Mouse (Mus musculus): ENCODE results near the gene Espn. TPM values are rescaled to one million over a fixed set of nuclear protein-coding genes. Genes with fewer than 3 reads are reported as not detected.

The Espn gene
- polyA plus RNA-seq, 1 experiment = 87.1 TPM

DNA sequence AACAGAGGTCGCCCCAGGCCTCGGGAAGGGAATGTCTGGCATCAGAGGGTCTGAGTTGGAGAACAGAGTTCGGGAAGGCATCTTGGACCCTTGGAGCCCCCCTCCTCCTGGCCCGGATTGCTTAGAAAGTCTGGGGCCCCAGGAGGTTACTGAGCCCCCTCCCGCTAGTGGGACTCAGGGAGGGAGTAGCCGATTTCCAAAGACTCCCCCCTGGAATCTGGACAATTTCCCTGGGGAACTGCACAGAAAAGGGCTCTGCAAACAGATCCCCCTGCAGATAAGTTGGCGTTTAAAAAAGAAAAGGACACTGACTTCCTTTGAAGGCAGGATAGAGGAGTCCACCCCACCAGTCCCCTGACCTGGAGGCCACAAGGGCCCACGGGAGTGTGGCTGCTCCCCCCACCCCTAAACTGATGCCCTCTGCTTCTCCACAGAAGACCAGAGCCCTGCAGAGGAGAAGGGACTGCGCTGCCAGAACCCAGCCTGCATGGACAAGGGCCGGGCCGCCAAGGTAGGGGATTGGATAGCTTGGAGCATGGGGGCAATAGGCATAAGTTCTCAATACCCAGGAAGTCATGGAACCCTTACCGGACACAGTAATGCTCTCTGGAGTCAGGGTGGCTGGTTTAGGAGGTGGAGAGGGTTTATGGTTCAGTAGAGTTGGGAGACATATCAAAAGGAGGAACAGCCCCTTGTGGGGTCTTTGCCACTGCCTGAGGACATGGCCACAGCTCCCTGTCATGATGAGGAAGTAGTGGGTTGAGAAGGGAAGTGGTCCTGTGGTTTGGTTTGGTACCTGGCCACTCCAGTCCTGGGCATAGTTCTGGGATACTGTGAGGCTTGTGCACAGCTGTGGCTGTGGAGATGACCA, 64.7 kb downstream of the Espn start:
- Histone ChIP-seq H3K4me3 (ENCODE audit: control insufficient read depth, low read depth, low read length) (peak overlapping the region; percentile 86), H3K27me3 (ENCODE audit: control insufficient read depth, insufficient read depth, low read length) (no peaks in the 10 kb centered on the region), H3K36me3 (ENCODE audit: control insufficient read depth, insufficient read depth, low read length) (no peaks in the 10 kb centered on the region), H3K27ac (ENCODE audit: control insufficient read depth, insufficient read depth, low read depth, low read length) (peak overlapping the region; percentile 56), H3K4me1 (ENCODE audit: control insufficient read depth, insufficient read depth, low read length) (peaks cover 32% of the 10 kb centered on the region)
- no peak for TF ChIP-seq CTCF (IDR thresholded peaks at IDR 0.05; ENCODE audit: control insufficient read depth, insufficient read depth, insufficient replicate concordance, low read depth, low read length)
- no peak for TF ChIP-seq POLR2A (IDR thresholded peaks at IDR 0.05; ENCODE audit: control insufficient read depth, low read depth, low read length)

DNA sequence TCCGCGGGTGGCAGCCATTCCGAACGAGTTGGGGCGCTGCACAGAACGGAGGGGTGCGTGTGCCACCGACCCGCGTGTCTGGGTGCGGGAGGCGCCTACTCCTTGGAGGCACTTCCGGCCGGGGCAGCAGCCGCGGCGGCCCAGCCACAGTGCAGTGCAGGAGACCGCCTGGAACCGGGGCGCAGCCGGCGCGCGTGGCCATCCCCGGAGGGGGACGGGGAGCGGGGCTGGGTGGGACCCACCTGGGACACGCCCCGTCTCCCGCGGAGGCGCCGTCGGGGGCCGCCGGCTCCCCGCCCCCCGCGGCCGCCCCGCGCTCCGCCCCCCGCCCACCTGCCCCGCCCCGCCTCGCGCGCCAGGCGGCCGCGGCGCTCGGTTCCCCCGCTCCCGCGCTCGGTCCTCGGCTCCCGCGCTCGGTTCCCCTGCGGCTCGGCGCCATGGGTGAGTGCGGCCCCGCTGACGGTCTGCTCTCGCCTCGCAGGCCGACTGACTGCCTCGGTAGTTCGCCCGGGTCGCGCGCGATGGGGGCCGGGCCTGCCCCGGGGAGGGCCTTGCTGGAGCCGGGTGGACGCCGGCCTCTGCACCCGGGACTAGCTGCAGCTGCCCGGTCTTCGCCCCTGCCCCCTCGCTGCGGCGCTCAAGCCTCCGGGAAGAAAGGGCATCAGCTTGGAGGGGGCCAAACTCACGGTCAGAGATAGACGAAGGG, 65.5 kb downstream of the Espn start:
- H3K27me3 ChIP-seq (ENCODE audit: control insufficient read depth, insufficient read depth, low read length) = no peaks in the 10 kb centered on the region
- no peaks in the 10 kb centered on the region for H3K36me3 ChIP-seq (ENCODE audit: control insufficient read depth, insufficient read depth, low read length)
- peak overlapping the region; percentile 56 for H3K27ac ChIP-seq (ENCODE audit: control insufficient read depth, insufficient read depth, low read depth, low read length)
- peaks cover 31% of the 10 kb centered on the region for H3K4me1 ChIP-seq (ENCODE audit: control insufficient read depth, insufficient read depth, low read length)
- H3K4me3 ChIP-seq (ENCODE audit: control insufficient read depth, low read depth, low read length) = peak overlapping the region; percentile 86
- TF ChIP-seq POLR2A (IDR thresholded peaks at IDR 0.05; ENCODE audit: control insufficient read depth, low read depth, low read length) (peak; percentile 44; the same call in 1 of the 2 replicates), CTCF (IDR thresholded peaks at IDR 0.05; ENCODE audit: control insufficient read depth, insufficient read depth, insufficient replicate concordance, low read depth, low read length) (no peak)

DNA sequence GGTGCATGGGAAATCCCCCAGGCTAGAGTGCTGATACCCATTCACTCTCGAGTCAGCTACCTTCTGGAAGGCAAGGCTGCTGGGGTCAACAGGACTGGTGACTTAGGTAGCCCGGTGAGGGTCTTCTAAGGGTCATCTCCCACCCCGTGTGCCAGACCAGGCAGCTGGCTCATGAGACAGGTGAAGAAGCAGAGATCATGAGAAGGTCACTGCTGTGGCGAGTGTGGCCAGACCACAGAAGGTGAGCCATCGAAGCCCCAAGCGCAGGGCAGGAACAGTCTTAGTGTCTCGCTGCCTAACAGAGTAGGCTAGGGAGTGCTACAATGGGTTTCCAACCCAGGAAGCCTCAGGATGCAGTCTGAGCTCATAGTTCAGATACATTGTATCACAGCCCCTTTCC, 67.6 kb downstream of the Espn start:
- peaks cover 31% of the 10 kb centered on the region for H3K4me1 ChIP-seq (ENCODE audit: control insufficient read depth, insufficient read depth, low read length)
- H3K4me3 ChIP-seq (ENCODE audit: control insufficient read depth, low read depth, low read length) = no peak overlapping the region
- no peaks in the 10 kb centered on the region for H3K27me3 ChIP-seq (ENCODE audit: control insufficient read depth, insufficient read depth, low read length)
- H3K36me3 ChIP-seq (ENCODE audit: control insufficient read depth, insufficient read depth, low read length) = no peaks in the 10 kb centered on the region
- H3K27ac ChIP-seq (ENCODE audit: control insufficient read depth, insufficient read depth, low read depth, low read length) = no peak overlapping the region
- TF ChIP-seq CTCF (IDR thresholded peaks at IDR 0.05; ENCODE audit: control insufficient read depth, insufficient read depth, insufficient replicate concordance, low read depth, low read length) (no peak), POLR2A (IDR thresholded peaks at IDR 0.05; ENCODE audit: control insufficient read depth, low read depth, low read length) (no peak)

DNA sequence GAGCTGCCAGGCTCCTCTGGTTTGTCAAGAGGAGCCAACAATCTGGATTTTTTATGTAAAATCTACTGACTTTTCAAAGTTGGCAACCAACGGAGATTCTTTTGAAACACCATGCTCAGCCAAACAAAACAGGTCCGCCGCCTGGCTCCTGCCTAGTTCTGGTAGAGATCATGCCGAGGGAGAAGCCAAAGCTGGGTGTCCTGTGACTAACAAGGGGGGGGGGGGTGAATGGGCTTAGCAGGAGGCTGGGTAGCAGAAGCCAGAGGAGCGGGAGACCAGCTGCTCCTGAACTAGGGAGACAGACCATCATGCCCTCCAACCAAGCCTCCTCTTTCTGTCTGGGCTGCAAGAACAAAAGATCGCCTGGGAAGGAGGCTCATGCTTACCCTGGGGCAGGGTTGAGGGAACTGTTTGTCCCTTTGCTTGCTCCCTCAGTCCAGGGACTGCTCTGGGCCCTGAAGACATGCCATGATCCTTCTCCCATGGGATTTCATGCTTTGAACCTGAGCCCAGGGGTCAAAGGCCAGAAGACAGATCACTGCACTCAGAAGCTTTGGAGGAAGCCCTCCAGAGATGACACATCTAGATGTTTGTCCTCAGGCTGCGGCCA, 68.5 kb downstream of the Espn start:
- Histone ChIP-seq H3K4me1 (ENCODE audit: control insufficient read depth, insufficient read depth, low read length) (peaks cover 29% of the 10 kb centered on the region), H3K36me3 (ENCODE audit: control insufficient read depth, insufficient read depth, low read length) (no peaks in the 10 kb centered on the region), H3K4me3 (ENCODE audit: control insufficient read depth, low read depth, low read length) (no peak overlapping the region), H3K27ac (ENCODE audit: control insufficient read depth, insufficient read depth, low read depth, low read length) (peak overlapping the region; percentile 34; the same call in 1 of the 2 replicates), H3K27me3 (ENCODE audit: control insufficient read depth, insufficient read depth, low read length) (no peaks in the 10 kb centered on the region)
- TF ChIP-seq CTCF (IDR thresholded peaks at IDR 0.05; ENCODE audit: control insufficient read depth, insufficient read depth, insufficient replicate concordance, low read depth, low read length) (no peak), POLR2A (IDR thresholded peaks at IDR 0.05; ENCODE audit: control insufficient read depth, low read depth, low read length) (no peak)

DNA sequence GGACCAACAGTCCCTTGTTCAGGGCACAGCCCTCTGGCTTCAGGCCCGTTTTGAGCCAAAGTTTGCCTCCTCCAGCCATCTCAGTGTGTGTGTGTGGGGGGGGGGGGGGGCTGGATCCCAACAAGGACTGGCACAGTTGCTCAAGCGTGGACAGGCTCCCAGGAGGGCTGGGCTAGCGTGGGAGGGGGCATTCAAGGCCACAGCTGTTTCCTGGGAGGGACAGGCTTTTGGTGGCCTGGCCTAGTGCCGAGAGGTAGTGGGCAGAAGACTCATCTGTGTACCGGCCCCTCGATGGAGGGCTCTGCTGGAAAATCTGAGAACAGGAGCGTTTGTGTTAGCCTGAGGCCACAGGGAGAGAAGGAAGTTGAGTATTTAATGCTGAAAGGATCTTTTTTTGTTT, 72.2 kb downstream of the Espn start:
- H3K27ac ChIP-seq (ENCODE audit: control insufficient read depth, insufficient read depth, low read depth, low read length) = 0 out of 2 replicates have a peak overlapping the region, but pooled peaks have one; percentile 19
- no peaks in the 10 kb centered on the region for H3K36me3 ChIP-seq (ENCODE audit: control insufficient read depth, insufficient read depth, low read length)
- H3K27me3 ChIP-seq (ENCODE audit: control insufficient read depth, insufficient read depth, low read length) = no peaks in the 10 kb centered on the region
- peaks cover 8% of the 10 kb centered on the region for H3K4me1 ChIP-seq (ENCODE audit: control insufficient read depth, insufficient read depth, low read length)
- H3K4me3 ChIP-seq (ENCODE audit: control insufficient read depth, low read depth, low read length) = no peak overlapping the region
- TF ChIP-seq CTCF (IDR thresholded peaks at IDR 0.05; ENCODE audit: control insufficient read depth, insufficient read depth, insufficient replicate concordance, low read depth, low read length) (no peak), POLR2A (IDR thresholded peaks at IDR 0.05; ENCODE audit: control insufficient read depth, low read depth, low read length) (no peak)

DNA sequence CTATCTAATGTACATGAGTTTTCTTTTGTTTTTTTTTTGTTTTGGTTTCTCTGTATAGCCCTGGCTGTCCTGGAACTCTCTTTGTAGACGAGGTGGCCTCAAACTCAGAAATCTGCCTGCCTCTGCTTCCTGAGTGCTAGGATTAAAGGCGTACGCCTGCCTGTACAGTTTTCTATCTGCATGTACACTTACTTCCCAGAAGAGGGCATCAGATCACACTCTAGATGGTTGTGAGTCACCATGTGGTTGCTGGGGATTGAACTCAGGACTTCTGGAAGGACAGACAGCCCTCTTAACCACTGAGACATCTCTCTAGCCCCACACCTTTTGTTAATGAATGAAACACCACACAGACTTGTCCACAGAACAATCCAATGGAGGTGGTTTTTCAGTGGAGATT, 72.9 kb downstream of the Espn start:
- H3K4me3 ChIP-seq (ENCODE audit: control insufficient read depth, low read depth, low read length) = no peak overlapping the region
- no peaks in the 10 kb centered on the region for H3K36me3 ChIP-seq (ENCODE audit: control insufficient read depth, insufficient read depth, low read length)
- no peak overlapping the region for H3K27ac ChIP-seq (ENCODE audit: control insufficient read depth, insufficient read depth, low read depth, low read length)
- no peaks in the 10 kb centered on the region for H3K27me3 ChIP-seq (ENCODE audit: control insufficient read depth, insufficient read depth, low read length)
- peaks cover 5% of the 10 kb centered on the region; the same call in 1 of the 2 replicates for H3K4me1 ChIP-seq (ENCODE audit: control insufficient read depth, insufficient read depth, low read length)
- no peak for TF ChIP-seq CTCF (IDR thresholded peaks at IDR 0.05; ENCODE audit: control insufficient read depth, insufficient read depth, insufficient replicate concordance, low read depth, low read length)
- no peak for TF ChIP-seq POLR2A (IDR thresholded peaks at IDR 0.05; ENCODE audit: control insufficient read depth, low read depth, low read length)

DNA sequence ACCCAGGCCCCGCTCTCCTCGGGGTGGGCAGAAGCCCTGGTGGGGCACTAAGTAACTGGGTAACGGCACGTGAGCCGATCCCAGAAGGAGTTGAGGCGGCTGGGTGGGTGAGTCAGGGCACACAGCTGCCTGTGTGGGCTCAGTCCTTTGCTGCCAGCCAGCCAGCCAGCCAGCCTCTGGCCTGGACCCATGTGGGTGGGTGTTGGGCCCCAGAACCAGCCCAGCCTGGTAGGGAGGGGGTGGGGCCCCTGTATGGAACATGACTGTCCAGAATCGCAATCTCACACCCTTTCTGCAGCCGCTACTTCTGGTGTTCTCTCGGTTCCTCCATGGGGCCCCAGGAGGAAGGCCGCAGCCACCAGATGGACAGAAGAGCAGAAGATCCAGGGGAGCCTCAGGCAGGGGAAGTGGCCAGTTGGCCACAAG, 74.1 kb downstream of the Espn start:
- TF ChIP-seq CTCF (IDR thresholded peaks at IDR 0.05; ENCODE audit: control insufficient read depth, insufficient read depth, insufficient replicate concordance, low read depth, low read length) (no peak), POLR2A (IDR thresholded peaks at IDR 0.05; ENCODE audit: control insufficient read depth, low read depth, low read length) (no peak)
- H3K4me3 ChIP-seq (ENCODE audit: control insufficient read depth, low read depth, low read length) = no peak overlapping the region
- H3K27me3 ChIP-seq (ENCODE audit: control insufficient read depth, insufficient read depth, low read length) = no peaks in the 10 kb centered on the region
- peaks cover 5% of the 10 kb centered on the region for H3K4me1 ChIP-seq (ENCODE audit: control insufficient read depth, insufficient read depth, low read length)
- no peaks in the 10 kb centered on the region for H3K36me3 ChIP-seq (ENCODE audit: control insufficient read depth, insufficient read depth, low read length)
- H3K27ac ChIP-seq (ENCODE audit: control insufficient read depth, insufficient read depth, low read depth, low read length) = no peak overlapping the region
